Mouse (Mus musculus): ENCODE measurements around the gene Olfr569. TPM values are rescaled to one million over a fixed set of nuclear protein-coding genes. Genes with fewer than 3 reads are reported as not detected.

The Olfr569 gene
- polyA plus RNA-seq, 1 experiment from 2014 or later: not detected

Other genes starting within 250 kb of the Olfr569 start
- not detected in 2 replicates for gene Olfr555, start 232.1 kb downstream of the Olfr569 start, polyA plus RNA-seq (2015; fragmentation: Nextera tagmentation; extraction: Ambion mirVana)
- not detected in 2 replicates for gene Olfr556, start 226.0 kb downstream of the Olfr569 start, polyA plus RNA-seq (2015; fragmentation: Nextera tagmentation; extraction: Ambion mirVana)
- gene Trim68, start 203.6 kb downstream of the Olfr569 start, polyA plus RNA-seq (2015; fragmentation: Nextera tagmentation; extraction: Ambion mirVana): 16.6 and 18.6 TPM in 2 replicates
- gene Olfr557, start 195.0 kb downstream of the Olfr569 start, polyA plus RNA-seq (2015; fragmentation: Nextera tagmentation; extraction: Ambion mirVana): not detected in 2 replicates
- gene Olfr558, start 188.7 kb downstream of the Olfr569 start, polyA plus RNA-seq (2015; fragmentation: Nextera tagmentation; extraction: Ambion mirVana): 0.08 and 0.15 TPM in 2 replicates
- gene Olfr33, start 171.8 kb downstream of the Olfr569 start, polyA plus RNA-seq (2015; fragmentation: Nextera tagmentation; extraction: Ambion mirVana): not detected in 2 replicates
- gene Olfr559, start 163.4 kb downstream of the Olfr569 start, polyA plus RNA-seq (2015; fragmentation: Nextera tagmentation; extraction: Ambion mirVana): not detected in 2 replicates
- not detected in 2 replicates for gene Olfr560, start 131.5 kb downstream of the Olfr569 start, polyA plus RNA-seq (2015; fragmentation: Nextera tagmentation; extraction: Ambion mirVana)
- 0.04 and 0.33 TPM in 2 replicates for gene Olfr78, start 131.4 kb downstream of the Olfr569 start, polyA plus RNA-seq (2015; fragmentation: Nextera tagmentation; extraction: Ambion mirVana)
- not detected in 2 replicates for gene Olfr561, start 119.7 kb downstream of the Olfr569 start, polyA plus RNA-seq (2015; fragmentation: Nextera tagmentation; extraction: Ambion mirVana)
- gene Olfr564, start 87.4 kb downstream of the Olfr569 start, polyA plus RNA-seq (2015; fragmentation: Nextera tagmentation; extraction: Ambion mirVana): not detected in 2 replicates
- not detected in 2 replicates for gene Olfr566, start 32.1 kb downstream of the Olfr569 start, polyA plus RNA-seq (2015; fragmentation: Nextera tagmentation; extraction: Ambion mirVana)
- 0.45 TPM in 1 of 2 replicates, not detected in the other for gene Olfr568, start 13.8 kb downstream of the Olfr569 start, polyA plus RNA-seq (2015; fragmentation: Nextera tagmentation; extraction: Ambion mirVana)
- gene Olfr570, start 3.7 kb upstream of the Olfr569 start, polyA plus RNA-seq (2015; fragmentation: Nextera tagmentation; extraction: Ambion mirVana): not detected in 2 replicates
- 0.15 and 0.33 TPM in 2 replicates for gene Olfr571, start 26.7 kb upstream of the Olfr569 start, polyA plus RNA-seq (2015; fragmentation: Nextera tagmentation; extraction: Ambion mirVana)
- gene Olfr572, start 33.5 kb upstream of the Olfr569 start, polyA plus RNA-seq (2015; fragmentation: Nextera tagmentation; extraction: Ambion mirVana): not detected in 2 replicates
- gene Olfr573-ps1, start 51.7 kb upstream of the Olfr569 start, polyA plus RNA-seq (2015; fragmentation: Nextera tagmentation; extraction: Ambion mirVana): not detected in 2 replicates
- not detected in 2 replicates for gene Olfr574, start 57.6 kb upstream of the Olfr569 start, polyA plus RNA-seq (2015; fragmentation: Nextera tagmentation; extraction: Ambion mirVana)
- gene Olfr575, start 67.9 kb upstream of the Olfr569 start, polyA plus RNA-seq (2015; fragmentation: Nextera tagmentation; extraction: Ambion mirVana): not detected in 2 replicates
- not detected in 2 replicates for gene Olfr576, start 71.8 kb upstream of the Olfr569 start, polyA plus RNA-seq (2015; fragmentation: Nextera tagmentation; extraction: Ambion mirVana)
- not detected in 2 replicates for gene Olfr577, start 85.1 kb upstream of the Olfr569 start, polyA plus RNA-seq (2015; fragmentation: Nextera tagmentation; extraction: Ambion mirVana)
- gene Olfr578, start 98.4 kb upstream of the Olfr569 start, polyA plus RNA-seq (2015; fragmentation: Nextera tagmentation; extraction: Ambion mirVana): not detected in 2 replicates
- not detected in 2 replicates for gene Olfr582, start 147.1 kb upstream of the Olfr569 start, polyA plus RNA-seq (2015; fragmentation: Nextera tagmentation; extraction: Ambion mirVana)
- not detected in 2 replicates for gene Olfr583, start 160.4 kb upstream of the Olfr569 start, polyA plus RNA-seq (2015; fragmentation: Nextera tagmentation; extraction: Ambion mirVana)
- not detected in 2 replicates for gene Olfr584, start 191.0 kb upstream of the Olfr569 start, polyA plus RNA-seq (2015; fragmentation: Nextera tagmentation; extraction: Ambion mirVana)
- gene Olfr585, start 206.8 kb upstream of the Olfr569 start, polyA plus RNA-seq (2015; fragmentation: Nextera tagmentation; extraction: Ambion mirVana): not detected in 2 replicates
- gene Olfr586, start 234.8 kb upstream of the Olfr569 start, polyA plus RNA-seq (2015; fragmentation: Nextera tagmentation; extraction: Ambion mirVana): not detected in 2 replicates
- gene Olfr588-ps1, start 250.0 kb upstream of the Olfr569 start, polyA plus RNA-seq (2015; fragmentation: Nextera tagmentation; extraction: Ambion mirVana): not detected in 2 replicates